Mouse (Mus musculus) frontal cortex, adult (tissue): ENCODE data around the gene Rab11a.

Experiments used
- ATAC-seq: cut with Nextera tagmentation; 2 replicates; pipeline ENCODE4 v1.9.2; 2017; ENCODE audit warnings: mild to moderate bottlenecking, moderate library complexity, mixed read lengths; ENCODE audit not compliant: low TSS enrichment

Rab11a gene

GRCm38 (mm10) chr9:64737406-64738201, at the start of gene Rab11a:
Gene Rab11a (minus strand): TSS chr9:64737758.
- ATAC-seq: peak; percentile 95

- ATAC-seq: 0 out of 2 replicates have a peak, but pooled peaks have one; percentile 33
These were observed 48.8 kb upstream of the Rab11a start for GRCm38 (mm10) chr9:64786216-64786905.

GRCm38 (mm10) chr9:64784841-64785240, 47.3 kb upstream of the Rab11a start:
- no peak for ATAC-seq

- ATAC-seq: no peak
These were observed 46.0 kb upstream of the Rab11a start for GRCm38 (mm10) chr9:64783511-64783910.

- peak; percentile 44; the same call in 1 of the 2 replicates for ATAC-seq
These were observed 42.1 kb upstream of the Rab11a start for GRCm38 (mm10) chr9:64779628-64780027.

- ATAC-seq: no peak
These were observed 40.6 kb upstream of the Rab11a start for GRCm38 (mm10) chr9:64778151-64778550.

GRCm38 (mm10) chr9:64777441-64777987, 40.0 kb upstream of the Rab11a start:
- ATAC-seq: no peak

- ATAC-seq: no peak
These were observed 37.9 kb upstream of the Rab11a start for GRCm38 (mm10) chr9:64775491-64775890.

- ATAC-seq: no peak
These were observed 37.3 kb upstream of the Rab11a start for GRCm38 (mm10) chr9:64774883-64775282.

- peak; percentile 55; the same call in 1 of the 2 replicates for ATAC-seq
These were observed 36.9 kb upstream of the Rab11a start for GRCm38 (mm10) chr9:64774411-64774811.

GRCm38 (mm10) chr9:64773936-64774335, 36.4 kb upstream of the Rab11a start:
- ATAC-seq: no peak

GRCm38 (mm10) chr9:64773254-64773653, 35.7 kb upstream of the Rab11a start:
- no peak for ATAC-seq

GRCm38 (mm10) chr9:64771236-64771635, 33.7 kb upstream of the Rab11a start:
- peak; percentile 38; the same call in 1 of the 2 replicates for ATAC-seq

GRCm38 (mm10) chr9:64770411-64770849, 32.9 kb upstream of the Rab11a start:
- ATAC-seq: no peak

- ATAC-seq: no peak
These were observed 32.4 kb upstream of the Rab11a start for GRCm38 (mm10) chr9:64769911-64770310.

- no peak; the same call in 1 of the 2 replicates for ATAC-seq
These were observed 31.6 kb upstream of the Rab11a start for GRCm38 (mm10) chr9:64769066-64769695.

GRCm38 (mm10) chr9:64767796-64768195, 30.2 kb upstream of the Rab11a start:
- no peak for ATAC-seq

- ATAC-seq: no peak
These were observed 28.6 kb upstream of the Rab11a start for GRCm38 (mm10) chr9:64766136-64766535.

GRCm38 (mm10) chr9:64764824-64765223, 27.3 kb upstream of the Rab11a start:
- ATAC-seq: no peak

GRCm38 (mm10) chr9:64758052-64758451, 20.5 kb upstream of the Rab11a start:
- ATAC-seq: no peak

- ATAC-seq: no peak
These were observed 15.0 kb upstream of the Rab11a start for GRCm38 (mm10) chr9:64752575-64752974.

GRCm38 (mm10) chr9:64749314-64749713, 11.8 kb upstream of the Rab11a start:
- no peak for ATAC-seq
